Mouse (Mus musculus): ENCODE measurements around the gene Nop53. TPM values are rescaled to one million over a fixed set of nuclear protein-coding genes. Genes with fewer than 3 reads are reported as not detected.
"Not testable (repeated sequence)": the region's sequence is repeated elsewhere in the genome, so short reads cannot be mapped to it uniquely, and the experiment has no call there.

Gene Nop53
- polyA plus RNA-seq, 1 experiment: 134 TPM

DNA sequence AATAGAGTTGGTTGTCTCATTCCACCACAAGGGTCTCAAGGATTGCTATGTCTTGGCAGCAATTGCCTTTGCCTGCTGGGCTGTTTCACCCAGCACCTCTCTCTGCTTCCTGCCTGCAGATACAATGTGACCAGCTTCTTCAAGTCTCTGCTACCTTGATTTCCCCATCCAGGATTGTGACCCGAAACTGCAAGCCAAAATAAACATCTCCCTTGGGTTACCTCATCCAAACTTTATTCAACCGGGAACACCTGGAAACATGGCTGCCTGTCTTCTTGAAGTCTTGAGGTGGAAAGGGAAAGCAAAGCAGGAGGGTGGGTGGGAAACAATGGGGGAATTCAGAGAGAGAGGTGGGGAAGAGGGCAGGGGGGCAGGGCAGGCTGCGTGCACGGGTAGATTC is 28.9 kb downstream of the Nop53 start:
- TF ChIP-seq POLR2A (IDR thresholded peaks at IDR 0.05; ENCODE audit: borderline replicate concordance, extremely low read depth, insufficient read depth, insufficient read length, poor library complexity, severe bottlenecking) (no peak), CTCF (IDR thresholded peaks at IDR 0.05; ENCODE audit: borderline replicate concordance, extremely low read depth, insufficient read depth, insufficient read length) (no peak)
- no peak for DNase-seq (ENCODE audit: low read depth)

DNA sequence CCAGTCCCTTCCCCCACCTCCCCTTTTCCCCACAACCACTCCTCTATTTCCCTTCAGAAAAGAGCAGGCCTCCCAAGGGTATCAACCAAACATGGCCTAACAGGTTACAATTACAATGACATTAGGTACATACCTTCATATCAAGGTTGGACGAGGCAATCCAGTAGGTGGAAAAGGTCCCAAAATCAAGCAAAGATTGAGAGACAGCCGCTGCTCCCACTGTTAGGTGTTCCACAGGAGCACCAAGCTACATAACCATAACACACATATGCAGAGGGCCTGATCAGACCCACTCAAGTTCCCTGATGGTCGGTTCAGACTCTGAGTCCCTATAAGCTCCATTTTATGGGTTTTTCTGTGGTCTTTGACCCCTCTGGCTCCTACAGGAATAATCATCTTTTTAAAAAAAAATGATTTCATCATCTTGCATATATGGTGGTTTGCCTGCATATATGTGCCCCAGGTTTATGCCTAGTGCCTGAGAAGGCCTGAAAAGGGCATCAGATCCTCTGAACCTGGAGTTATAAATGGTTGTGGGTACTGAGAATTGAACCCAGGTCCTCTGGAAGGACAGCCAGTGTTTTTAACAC is 29.6 kb downstream of the Nop53 start:
- TF ChIP-seq POLR2A (IDR thresholded peaks at IDR 0.05; ENCODE audit: borderline replicate concordance, extremely low read depth, insufficient read depth, insufficient read length, poor library complexity, severe bottlenecking) (no peak), CTCF (IDR thresholded peaks at IDR 0.05; ENCODE audit: borderline replicate concordance, extremely low read depth, insufficient read depth, insufficient read length) (no peak)
- no peak for DNase-seq (ENCODE audit: low read depth)

DNA sequence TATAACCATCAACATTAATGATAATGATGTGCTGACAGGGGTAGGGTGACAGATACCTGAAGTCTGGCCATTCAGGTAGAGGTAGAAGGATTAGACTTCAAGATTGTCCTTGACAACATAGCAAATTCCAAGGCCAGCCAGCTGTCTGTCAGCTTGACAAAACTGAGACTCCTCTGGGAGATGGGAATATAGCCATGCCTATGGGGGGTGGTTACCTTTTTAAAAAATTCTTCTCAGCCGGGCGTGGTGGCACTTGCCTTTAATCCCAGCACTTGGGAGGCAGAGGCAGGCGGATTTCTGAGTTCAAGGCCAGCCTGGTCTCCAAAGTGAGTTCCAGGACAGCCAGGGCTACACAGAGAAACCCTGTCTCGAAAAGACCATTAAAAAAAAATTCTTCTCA is 30.2 kb downstream of the Nop53 start:
- not testable (repeated sequence) for DNase-seq (ENCODE audit: low read depth)

DNA sequence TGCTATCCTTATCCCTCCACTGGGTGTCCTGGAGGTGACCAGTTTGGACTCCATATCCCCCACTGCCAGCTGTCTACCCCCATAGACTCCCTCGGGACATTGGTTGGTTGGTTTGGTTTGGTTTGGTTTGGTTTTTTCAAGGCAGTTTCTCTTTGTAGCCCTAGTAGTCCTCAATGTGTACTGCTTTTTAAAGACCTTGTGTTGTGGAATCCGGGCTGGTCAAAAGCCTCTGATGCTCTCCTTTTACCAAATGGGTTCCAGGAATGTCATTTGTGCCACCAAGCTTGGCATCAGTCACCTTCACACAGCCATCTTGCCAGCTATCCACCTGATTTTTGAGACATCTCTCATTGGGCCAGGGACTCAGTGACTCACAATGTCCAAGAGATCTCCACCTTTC is 31.1 kb downstream of the Nop53 start:
- DNase-seq (ENCODE audit: low read depth): no peak
- TF ChIP-seq CTCF (IDR thresholded peaks at IDR 0.05; ENCODE audit: borderline replicate concordance, extremely low read depth, insufficient read depth, insufficient read length) (no peak), POLR2A (IDR thresholded peaks at IDR 0.05; ENCODE audit: borderline replicate concordance, extremely low read depth, insufficient read depth, insufficient read length, poor library complexity, severe bottlenecking) (no peak)

DNA sequence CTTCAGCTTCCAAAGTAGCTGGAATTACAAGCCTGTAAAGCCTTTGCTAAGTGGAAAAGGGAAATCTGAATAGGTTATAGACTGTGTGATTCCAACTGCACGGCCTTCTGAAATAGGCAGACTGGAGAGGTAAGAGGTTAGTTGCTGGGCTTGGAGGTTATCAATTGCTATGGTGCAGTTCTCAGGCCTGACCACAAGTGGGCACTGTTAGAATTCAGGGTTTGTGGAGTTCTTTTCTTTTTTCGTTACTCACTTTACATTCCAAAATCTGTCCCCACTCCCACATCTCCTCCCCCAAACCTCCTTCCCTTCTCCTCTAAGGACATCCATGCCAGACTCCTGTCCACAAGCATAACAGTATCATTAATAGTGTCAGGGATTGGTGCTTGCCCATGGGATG is 31.6 kb downstream of the Nop53 start:
- peak; percentile 32 for DNase-seq (ENCODE audit: low read depth)
- peak; percentile 71; the same call in 1 of the 2 replicates for TF ChIP-seq CTCF (IDR thresholded peaks at IDR 0.05; ENCODE audit: borderline replicate concordance, extremely low read depth, insufficient read depth, insufficient read length)
- no peak for TF ChIP-seq POLR2A (IDR thresholded peaks at IDR 0.05; ENCODE audit: borderline replicate concordance, extremely low read depth, insufficient read depth, insufficient read length, poor library complexity, severe bottlenecking)

DNA sequence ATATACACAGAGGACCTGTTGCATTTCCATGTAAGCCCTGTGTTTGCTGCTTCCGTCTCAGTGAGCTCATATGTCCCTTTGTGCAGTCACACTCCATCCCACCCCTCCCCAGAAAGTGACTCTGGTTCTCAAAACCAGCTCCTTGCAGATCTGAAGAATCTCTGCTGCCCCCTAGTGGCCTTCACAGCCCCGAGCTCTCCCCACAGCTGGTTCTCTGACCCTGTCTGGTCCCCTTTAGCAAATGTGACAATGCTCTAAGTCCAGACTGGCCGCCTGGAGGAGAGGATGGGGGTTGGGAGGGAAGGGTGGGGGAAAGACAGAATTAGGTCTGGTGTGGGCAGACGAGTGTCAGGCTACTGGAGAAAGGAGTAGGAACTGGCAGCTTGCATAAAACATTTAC is 33.7 kb downstream of the Nop53 start:
- DNase-seq (ENCODE audit: low read depth): peak; percentile 89
- TF ChIP-seq CTCF (IDR thresholded peaks at IDR 0.05; ENCODE audit: borderline replicate concordance, extremely low read depth, insufficient read depth, insufficient read length) (peak; percentile 92), POLR2A (IDR thresholded peaks at IDR 0.05; ENCODE audit: borderline replicate concordance, extremely low read depth, insufficient read depth, insufficient read length, poor library complexity, severe bottlenecking) (no peak)

DNA sequence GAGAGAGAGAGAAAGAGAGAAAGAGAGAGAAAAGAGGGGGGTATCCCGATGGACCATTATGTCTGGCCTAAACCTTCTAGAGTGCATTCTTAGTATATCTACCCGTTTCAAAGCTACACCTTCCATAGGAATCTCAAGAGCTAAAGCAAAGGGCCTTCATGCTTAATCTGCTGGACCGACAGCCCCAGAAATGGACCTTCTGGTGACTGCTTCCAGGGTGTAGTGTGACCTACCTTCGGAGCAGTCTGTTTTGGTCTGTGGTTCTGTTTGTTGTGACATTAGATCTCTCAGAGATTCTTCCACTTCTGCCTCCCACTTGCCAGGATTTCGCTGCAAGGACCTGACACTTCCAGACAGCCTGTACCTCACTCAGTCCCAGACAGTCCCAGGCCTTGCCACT is 35.4 kb downstream of the Nop53 start:
- TF ChIP-seq CTCF (IDR thresholded peaks at IDR 0.05; ENCODE audit: borderline replicate concordance, extremely low read depth, insufficient read depth, insufficient read length) (no peak), POLR2A (IDR thresholded peaks at IDR 0.05; ENCODE audit: borderline replicate concordance, extremely low read depth, insufficient read depth, insufficient read length, poor library complexity, severe bottlenecking) (no peak)
- no peak for DNase-seq (ENCODE audit: low read depth)

DNA sequence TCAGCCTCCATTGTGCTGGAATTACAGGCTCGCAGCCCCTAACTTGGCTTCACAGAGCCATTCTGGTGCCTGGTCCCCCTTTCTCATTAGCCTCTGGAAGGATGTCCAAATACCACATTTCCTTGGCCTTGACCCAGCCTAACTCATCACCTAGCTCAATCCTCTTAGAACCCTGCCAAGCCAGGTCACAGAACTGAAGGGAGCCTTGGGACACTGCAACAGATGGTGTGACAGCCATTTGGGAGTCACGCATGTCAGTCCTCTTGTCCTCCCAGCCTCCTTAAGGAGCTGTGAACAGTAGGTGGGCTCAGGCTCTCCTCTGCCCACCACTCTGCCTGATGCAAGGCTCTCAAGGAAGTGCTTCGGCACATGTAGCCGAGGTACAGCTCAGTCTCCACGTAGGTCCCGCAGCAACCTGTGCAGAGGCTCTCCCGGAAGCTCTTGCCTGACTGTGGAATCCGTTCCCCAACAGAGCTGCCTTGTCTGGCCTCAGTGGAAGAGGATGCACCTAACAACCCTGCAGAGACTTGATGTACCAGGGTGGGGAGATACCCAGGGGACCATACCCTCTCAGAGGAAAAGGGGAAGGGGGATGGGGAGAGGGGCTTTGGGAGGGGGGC is 37.8 kb downstream of the Nop53 start:
- DNase-seq (ENCODE audit: low read depth): no peak
- TF ChIP-seq POLR2A (IDR thresholded peaks at IDR 0.05; ENCODE audit: borderline replicate concordance, extremely low read depth, insufficient read depth, insufficient read length, poor library complexity, severe bottlenecking): no peak
- no peak for TF ChIP-seq CTCF (IDR thresholded peaks at IDR 0.05; ENCODE audit: borderline replicate concordance, extremely low read depth, insufficient read depth, insufficient read length)

DNA sequence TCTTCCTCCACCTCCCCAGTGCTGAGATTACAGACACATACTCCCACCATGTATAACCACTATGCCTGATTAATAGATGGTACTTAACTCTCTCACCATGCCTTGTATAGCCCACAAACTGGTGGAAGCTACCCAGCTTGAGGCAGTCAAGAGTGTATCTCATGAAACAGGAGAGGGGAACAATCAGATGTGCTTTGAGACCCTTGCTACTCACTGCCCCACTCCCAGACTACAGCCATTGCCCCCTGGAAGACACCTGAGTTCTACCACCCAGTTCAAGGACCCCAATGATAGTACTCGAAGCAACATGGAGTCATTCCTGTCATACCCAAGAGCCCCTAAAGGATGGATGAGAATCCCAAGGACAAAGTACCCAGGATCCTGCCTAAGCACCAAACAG is 39.3 kb downstream of the Nop53 start:
- TF ChIP-seq CTCF (IDR thresholded peaks at IDR 0.05; ENCODE audit: borderline replicate concordance, extremely low read depth, insufficient read depth, insufficient read length) (no peak), POLR2A (IDR thresholded peaks at IDR 0.05; ENCODE audit: borderline replicate concordance, extremely low read depth, insufficient read depth, insufficient read length, poor library complexity, severe bottlenecking) (no peak)
- no peak for DNase-seq (ENCODE audit: low read depth)

DNA sequence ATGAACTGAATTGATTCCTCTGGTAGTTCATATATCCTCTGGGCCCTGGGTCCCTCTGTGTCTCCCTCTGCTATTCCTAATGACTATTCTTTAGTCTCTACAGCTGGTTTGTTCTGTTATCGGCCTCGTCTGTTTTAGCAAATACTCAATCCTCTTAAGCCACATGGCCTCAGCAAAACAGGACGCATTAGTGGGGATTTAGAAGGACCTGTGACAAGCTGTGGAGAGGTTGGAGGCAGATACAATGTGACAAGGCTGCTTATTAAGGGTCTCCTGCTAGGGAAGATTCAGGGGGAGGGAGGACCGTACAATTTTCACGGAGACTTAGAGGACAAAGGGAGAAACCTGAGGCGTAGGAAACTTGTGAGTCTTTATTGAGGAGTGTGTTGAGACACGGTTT is 40.0 kb downstream of the Nop53 start:
- no peak for DNase-seq (ENCODE audit: low read depth)
- TF ChIP-seq CTCF (IDR thresholded peaks at IDR 0.05; ENCODE audit: borderline replicate concordance, extremely low read depth, insufficient read depth, insufficient read length) (no peak), POLR2A (IDR thresholded peaks at IDR 0.05; ENCODE audit: borderline replicate concordance, extremely low read depth, insufficient read depth, insufficient read length, poor library complexity, severe bottlenecking) (no peak)

DNA sequence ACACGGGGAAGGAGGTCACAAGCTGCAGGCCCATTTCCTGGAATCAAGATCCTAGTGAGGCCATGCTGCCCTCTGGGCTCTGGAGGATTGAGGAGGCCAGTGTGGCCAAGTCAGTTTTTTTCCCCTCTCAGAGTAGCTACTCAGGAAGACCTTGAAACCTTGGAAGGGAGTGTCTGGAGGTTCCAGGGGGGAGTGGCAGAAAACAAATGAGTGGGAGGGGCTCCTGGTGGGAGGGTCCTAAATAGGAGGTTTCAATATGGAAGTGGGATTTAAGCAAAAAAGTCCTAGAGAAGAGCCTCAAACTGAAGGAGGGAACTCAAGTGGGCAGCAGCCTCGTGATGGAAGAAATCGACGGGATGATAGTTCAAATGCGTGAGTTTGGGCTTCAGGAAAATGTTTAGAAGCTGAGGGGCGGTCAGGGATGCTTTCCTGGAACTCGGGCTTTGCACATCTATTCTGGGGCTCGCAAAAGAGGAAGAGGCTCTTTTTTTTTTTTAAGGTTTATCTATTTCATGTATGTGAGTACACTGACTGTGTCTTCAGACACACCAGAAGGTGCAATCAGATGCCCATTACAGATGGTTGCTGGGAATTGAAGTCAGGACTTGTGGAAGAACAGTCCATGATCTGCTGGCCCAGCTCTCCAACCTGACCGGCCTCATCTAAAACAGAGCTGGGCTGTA is 44.4 kb downstream of the Nop53 start:
- DNase-seq (ENCODE audit: low read depth): no peak
- TF ChIP-seq CTCF (IDR thresholded peaks at IDR 0.05; ENCODE audit: borderline replicate concordance, extremely low read depth, insufficient read depth, insufficient read length): no peak
- TF ChIP-seq POLR2A (IDR thresholded peaks at IDR 0.05; ENCODE audit: borderline replicate concordance, extremely low read depth, insufficient read depth, insufficient read length, poor library complexity, severe bottlenecking): no peak

DNA sequence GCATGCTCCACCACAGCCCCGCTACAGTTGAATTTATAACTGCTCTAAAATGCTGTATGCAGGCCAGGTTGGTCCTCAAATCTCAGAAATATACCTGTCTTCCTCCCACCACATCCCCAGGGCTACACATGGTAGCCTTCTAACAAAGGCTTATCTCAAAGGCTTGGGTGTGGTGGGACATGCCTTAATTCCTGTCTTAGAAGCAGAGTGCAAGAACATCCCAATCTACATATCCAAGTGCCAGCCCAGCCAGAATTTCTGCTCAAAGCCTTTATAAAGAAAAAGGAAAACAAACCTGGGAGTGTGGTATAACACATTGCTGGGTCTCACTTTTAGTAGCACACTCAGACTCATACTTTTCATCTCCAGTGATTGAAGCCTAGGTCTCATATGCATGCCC is 51.6 kb downstream of the Nop53 start:
- no peak for DNase-seq (ENCODE audit: low read depth)
- TF ChIP-seq CTCF (IDR thresholded peaks at IDR 0.05; ENCODE audit: borderline replicate concordance, extremely low read depth, insufficient read depth, insufficient read length) (no peak), POLR2A (IDR thresholded peaks at IDR 0.05; ENCODE audit: borderline replicate concordance, extremely low read depth, insufficient read depth, insufficient read length, poor library complexity, severe bottlenecking) (no peak)

Other genes with a start within 250 kb of the Nop53 start
- gene Obox5, start 195.9 kb downstream of the Nop53 start, polyA plus RNA-seq (2012; rRNA removed): not detected in 2 replicates
- gene Obox6, start 106.4 kb downstream of the Nop53 start, polyA plus RNA-seq (2012; rRNA removed): not detected in 2 replicates
- 0.08 and 0.18 TPM in 2 replicates for gene Crx, start 66.1 kb downstream of the Nop53 start, polyA plus RNA-seq (2012; rRNA removed)
- gene Crxos, start 63.5 kb downstream of the Nop53 start, polyA plus RNA-seq (2012; rRNA removed): 0.03 and 0.10 TPM in 2 replicates
- gene Selenow, start 23.7 kb downstream of the Nop53 start, polyA plus RNA-seq (2012; rRNA removed): 874 and 948 TPM in 2 replicates
- gene Ehd2, start 21.5 kb upstream of the Nop53 start, polyA plus RNA-seq (2012; rRNA removed): 6.5 and 9.7 TPM in 2 replicates
- 12.8 and 28.5 TPM in 2 replicates for gene Bicra, start 101.8 kb upstream of the Nop53 start, polyA plus RNA-seq (2012; rRNA removed)
- 0.09 and 0.18 TPM in 2 replicates for gene Zfp541, start 115.7 kb upstream of the Nop53 start, polyA plus RNA-seq (2012; rRNA removed)
- 192 and 199 TPM in 2 replicates for gene Napa, start 152.4 kb upstream of the Nop53 start, polyA plus RNA-seq (2012; rRNA removed)
- 46.0 and 47.2 TPM in 2 replicates for gene Kptn, start 173.8 kb upstream of the Nop53 start, polyA plus RNA-seq (2012; rRNA removed)
- 25.7 and 34.0 TPM in 2 replicates for gene Slc8a2, start 183.8 kb upstream of the Nop53 start, polyA plus RNA-seq (2012; rRNA removed)
- gene Meis3, start 229.0 kb upstream of the Nop53 start, polyA plus RNA-seq (2012; rRNA removed): 188 and 256 TPM in 2 replicates

All from brain, embryonic 14.5 days (tissue).